Mouse (Mus musculus): Measurements from ENCODE around the gene Wnt1.
"Not testable (repeated sequence)": the region's sequence is repeated elsewhere in the genome, so short reads cannot be mapped to it uniquely, and the experiment has no call there.

The Wnt1 gene

DNA sequence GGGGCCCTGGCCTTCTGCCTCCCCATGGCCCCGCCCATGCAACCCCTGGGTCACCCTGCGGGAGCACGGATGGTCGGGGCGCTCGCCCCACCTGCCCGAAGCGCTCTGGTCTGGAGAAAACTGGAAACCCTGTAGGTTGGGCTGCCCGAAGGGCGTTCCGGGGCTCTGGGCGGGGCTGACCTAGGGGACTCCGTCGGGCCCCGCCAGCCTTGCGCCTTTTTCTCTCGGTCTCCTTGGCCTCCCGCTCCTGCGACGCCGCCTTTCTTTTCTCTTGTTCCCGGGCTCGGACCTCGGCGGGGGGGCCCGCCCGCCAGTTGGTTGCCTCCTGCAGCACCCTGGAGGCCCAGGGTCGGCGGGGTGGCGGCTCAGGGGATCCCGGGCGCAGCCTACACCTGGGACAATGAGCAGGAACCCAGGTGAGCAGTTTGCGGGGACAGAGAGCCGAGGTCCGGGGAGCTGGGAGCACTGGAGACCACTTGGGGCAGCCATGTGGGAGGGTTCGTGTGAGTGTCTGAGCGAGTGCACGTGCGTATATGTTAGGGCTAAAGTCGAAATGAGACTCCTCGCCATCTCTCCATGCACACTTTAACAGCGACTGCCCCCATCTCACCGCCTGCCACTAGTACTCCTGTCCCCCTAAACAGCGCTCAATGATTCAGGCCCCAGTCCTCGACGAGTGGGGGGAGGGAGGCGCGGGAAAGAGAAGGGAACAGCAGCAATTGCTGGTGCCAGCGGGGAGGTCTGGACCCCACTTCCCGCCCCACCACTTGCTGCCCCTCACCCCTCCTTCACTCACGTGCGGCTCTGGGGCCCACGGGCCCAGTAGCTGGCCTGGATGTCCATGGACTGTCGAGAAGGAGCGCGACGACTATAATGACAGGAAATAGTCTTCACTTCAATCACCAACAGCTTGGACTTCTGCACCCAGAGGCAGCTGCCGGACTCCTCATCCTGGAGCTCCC is 17.4 kb downstream of the Wnt1 start:
- peak; percentile 46 for DNase-seq

DNA sequence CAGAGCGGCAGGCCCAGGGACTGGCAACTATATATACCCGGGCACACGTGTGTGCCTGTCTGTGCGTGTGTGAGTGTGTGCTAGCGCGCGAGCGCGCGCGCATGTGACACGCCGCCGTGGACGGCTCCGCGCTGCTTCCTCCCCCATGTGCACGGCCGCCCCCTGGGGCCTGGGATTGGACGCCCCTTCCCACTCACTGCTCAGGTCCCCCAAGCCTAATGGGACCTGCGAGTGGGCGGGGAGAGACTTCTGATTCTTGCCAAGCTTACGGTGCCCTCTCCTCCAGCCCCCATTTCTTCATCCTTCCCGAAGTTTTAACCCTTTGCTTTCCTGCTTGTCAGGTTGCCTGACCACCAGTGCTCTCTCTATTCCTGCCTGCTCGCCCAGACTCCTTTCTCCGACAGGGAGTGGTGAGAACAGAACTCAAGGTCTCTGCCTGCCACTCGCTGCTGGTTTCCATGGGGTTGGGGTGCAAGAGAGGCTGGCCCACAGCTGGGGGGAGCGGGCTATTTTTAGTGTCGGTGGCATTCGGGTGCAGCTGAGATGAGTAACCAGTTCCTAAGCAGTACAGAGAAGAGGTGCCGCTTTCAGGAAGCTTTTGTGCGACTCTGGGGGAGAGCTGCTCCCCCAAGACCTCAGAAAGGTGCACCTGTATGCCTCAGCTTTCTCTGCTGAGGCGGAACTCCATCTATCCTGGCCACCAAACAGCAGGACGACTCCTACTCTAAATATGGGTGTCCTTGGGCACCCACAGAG is 18.4 kb downstream of the Wnt1 start:
- DNase-seq, result peak; percentile 34

DNA sequence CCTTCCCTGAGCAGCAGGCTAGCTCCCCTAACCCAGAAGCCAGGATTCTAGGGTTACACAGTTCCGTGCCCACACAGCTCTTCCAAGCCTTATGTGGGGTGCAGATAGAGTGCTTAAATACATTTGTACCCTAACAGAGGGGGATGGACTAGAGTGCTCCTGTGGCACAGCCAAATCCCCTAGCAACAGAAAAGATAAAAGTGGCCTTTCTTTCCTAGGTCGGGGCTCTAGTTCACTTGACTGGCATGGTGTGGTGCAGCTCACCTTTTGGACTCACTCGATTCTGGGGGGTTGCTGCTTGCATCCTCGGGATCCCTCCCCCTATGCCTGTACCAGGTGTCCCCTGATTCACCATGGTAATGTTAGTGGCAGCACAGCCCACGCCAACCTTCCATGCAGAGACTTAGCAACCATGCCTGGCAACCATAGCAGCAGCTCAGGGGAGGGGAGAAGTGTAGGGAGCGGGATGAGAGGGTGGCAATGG is 19.0 kb downstream of the Wnt1 start:
- DNase-seq, result no peak

DNA sequence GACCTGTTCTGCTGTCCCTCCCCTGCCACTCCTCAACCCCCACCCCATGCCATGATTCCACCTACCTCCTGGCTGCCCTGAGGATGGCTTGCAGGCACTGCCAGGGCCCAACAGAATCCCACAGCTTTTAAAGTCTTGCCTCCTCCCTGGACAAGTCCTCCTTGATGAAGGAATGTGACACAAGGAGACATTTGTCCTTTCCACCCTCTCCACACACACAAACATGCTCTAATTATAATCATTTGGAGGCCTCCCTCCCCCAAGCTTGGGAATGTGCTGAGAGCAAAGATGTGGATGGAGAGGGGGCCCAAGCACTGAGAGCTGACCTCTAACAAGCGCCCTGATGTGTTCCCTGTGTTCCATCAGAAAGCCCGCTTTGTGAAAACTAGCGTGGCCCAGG is 19.7 kb downstream of the Wnt1 start, which contains the start of gene Ddn:
Ddn (minus strand) TSS at position 101 of the 400 bp plus-strand sequence.
- DNase-seq, result no peak

DNA sequence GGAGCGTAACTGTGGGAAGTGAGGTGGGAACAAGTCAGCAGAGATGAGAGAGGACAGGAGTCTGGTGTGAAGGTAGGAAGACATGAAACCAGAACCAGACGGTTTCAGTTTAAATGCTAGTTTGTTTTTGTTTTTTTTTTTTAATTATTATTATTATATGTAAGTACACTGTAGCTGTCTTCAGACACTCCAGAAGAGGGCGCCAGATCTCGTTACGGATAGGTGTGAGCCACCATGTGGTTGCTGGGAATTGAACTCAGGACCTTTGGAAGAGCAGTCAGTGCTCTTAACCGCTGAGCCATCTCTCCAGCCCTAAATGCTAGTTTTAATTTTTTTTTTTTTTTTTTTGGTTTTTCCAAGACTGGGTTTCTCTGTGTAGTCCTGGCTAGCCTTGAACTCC is 20.6 kb downstream of the Wnt1 start:
- not testable (repeated sequence) for DNase-seq

DNA sequence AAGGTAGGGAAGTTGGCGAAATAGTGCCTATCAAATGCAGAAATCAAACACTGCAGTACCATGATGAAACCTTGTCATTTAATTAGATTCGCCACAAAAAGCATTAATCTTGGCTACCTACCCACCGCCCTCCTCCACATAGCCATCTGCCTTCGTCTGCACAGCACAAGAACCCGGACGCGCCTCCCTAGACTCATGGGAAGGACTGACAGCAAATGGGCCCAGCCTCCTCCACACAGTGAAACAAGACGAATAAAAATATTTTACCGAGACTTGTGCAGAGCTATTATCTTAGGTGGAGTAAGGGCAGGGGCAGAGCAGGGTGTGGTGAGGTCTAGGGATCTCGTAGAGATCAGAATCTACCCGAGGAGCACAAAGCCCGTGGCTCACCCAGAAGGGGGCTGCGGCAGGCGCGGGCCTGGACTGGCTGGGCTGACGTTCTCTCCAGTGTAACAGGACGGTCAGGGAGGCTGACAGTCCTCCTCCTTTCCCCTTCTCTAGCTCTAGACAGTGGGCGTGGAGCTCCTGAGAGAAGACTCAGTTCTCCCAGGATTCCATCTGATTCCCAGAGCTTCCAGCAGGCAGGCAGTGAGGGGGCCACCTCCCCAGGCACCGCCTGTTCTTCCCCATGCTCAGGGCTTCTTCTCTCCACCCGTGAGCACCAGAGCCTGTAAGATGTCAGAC is 23.2 kb downstream of the Wnt1 start:
- no peak for DNase-seq

DNA sequence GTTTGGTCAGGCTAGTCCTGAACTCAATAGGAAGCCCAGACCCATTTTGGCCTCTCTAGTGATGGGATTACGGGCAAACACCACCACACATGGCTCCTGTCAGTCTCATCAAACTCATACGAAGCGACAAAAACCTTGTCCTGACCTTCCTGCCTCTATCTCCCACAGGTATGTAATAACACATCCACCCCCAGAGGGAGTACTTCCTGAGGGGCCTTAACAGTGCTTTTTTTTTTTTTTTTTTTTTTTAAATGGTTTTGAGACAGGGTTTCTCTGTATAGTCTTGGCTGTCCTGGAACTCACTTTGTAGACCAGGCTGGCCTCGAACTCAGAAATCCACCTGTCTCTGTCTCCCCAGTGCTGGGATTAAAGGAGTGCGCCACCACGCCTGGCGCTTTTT is 28.5 kb downstream of the Wnt1 start:
- DNase-seq, result no peak

DNA sequence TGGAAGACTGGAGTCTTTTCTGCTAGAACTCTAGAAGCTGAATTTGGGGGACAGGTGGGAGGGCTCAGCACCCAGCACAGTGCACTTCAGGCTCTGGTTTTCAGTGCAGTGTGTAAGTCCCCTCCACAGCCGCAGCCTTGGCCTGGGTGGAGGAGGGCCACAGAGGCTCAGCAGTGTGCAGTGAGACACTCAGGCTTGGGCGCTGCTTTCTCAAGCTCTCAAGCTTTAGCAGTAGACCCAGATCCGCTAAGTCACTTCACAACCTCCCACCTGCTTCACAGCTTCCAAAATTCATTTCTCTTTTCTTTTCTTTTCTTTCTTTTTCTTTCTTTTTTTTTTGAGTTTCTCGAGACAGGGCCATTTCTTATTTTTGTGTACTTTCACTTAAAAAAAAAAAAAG is 31.3 kb downstream of the Wnt1 start:
- no peak for DNase-seq

DNA sequence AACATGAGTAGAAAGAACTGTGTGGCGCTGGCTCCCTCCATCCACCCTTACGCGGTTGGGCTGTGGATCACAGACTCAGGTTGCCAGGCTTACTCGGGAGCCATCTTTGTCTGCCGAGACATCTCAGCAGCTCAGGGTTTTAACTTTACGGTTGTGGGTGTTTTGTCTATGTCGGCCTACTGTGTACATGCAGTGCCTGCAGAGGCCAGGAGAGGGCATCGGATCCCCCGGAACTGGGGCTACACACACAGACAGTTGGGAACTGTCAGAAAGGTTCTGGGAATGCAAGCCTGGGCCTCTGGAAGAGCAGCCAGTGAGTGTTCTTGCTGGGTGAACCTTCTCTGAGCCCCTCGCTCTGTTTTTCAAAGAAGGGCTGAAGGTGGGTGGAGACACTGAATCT is 31.7 kb downstream of the Wnt1 start:
- DNase-seq, result no peak

DNA sequence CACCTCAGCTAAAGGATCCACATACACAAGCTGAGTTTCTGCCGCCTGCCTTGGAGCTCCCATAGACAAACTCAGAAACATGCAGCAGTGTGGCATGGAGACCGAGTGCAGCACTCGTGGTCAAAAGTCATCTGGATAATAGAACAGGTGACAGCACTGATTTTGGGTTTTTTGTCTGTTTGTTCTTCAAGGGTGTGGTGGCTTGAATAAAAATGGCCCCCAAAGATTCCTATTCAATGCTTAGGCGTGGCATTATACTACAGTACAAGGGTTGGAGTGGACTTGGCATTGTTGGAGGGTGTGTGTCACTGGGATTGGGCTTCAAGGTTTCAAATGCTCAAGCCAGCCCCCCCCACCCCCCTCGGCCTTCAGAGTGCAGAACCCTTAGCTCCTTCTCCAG is 32.5 kb downstream of the Wnt1 start:
- no peak for DNase-seq

DNA sequence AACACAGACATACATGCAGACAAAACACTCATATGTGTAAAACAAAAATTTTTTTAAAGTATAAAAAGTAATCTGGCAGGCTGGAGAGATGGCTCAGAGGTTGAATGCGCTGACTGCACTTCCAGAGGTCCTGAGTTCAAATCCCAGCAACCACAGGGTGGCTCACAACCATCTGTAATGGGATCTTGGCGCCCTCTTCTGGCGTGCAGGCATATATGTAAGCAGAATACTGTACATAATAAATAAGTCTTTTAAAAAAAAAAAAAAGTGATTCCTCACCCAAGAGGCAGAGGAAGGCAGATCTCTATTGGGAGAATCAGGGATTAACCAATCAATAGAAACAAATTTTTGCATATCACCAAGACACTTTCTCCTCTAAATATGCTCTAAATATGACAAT is 33.8 kb downstream of the Wnt1 start:
- DNase-seq, result no peak

DNA sequence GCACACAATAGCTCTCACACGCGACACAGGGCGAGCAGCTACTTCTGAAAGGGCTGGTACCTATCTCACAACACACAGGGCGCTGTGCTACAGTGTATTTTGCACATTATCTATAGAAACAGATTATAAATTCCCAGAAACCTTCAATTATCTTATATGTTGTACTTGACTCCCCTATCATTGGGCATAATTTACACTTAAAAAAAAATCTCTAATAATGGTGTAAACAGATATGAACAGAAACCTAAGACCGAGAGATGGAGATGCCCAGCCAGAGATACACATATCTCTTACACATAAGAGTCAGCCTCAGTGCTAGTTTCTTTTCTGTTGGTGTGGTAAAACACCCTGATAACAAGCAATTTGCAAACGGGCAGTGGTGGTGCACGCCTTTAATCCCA is 38.0 kb downstream of the Wnt1 start:
- no peak for DNase-seq

DNA sequence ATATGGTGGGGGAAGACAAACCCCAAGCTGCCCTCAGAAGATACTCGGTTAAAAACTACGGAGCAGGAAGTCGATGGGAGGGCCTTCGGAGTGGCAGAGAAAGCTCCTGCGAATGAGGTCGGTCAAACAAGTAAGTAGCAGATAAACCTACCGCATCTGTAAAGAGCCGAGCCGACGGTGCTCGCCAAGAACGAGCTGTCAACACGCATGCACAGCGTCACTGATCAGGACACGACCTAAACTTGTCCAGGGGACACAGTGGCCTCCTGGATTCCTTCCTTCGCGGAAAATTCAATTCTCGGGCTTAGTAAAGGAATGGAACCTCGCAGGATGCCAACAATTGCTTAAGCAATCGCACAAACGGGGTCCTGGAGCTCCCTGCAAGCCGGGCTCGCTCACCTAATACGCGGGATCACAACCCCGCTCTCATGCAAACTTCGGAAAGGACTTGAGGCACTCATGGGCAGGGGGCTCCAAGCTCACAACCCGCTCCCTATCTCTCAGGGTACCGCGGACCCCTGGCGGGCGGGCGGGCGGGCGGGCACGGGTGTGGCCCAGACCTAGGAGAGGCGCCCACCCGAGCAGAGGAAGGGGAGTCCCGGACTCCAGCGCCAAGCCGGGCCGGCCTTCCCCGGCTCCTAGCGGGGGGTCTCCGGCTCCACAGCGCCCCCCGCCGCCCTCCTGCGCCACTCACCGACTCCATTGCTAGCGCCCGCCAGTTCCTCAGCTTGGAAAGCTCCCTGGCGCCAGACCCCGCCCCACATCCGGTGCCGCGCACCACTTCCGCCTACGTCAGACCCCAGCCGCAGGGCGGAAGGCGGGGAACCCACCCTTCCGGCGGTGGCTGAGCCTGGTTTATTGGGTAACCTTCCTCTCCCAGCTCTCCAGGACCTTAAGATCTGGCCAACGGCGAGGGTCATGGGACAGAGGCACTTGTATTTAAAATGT is 41.4 kb downstream of the Wnt1 start, which contains the start of gene Prkag1:
Prkag1 (minus strand) TSS at position 786 of the 948 bp plus-strand sequence.
- peak; percentile 98 for DNase-seq

DNA sequence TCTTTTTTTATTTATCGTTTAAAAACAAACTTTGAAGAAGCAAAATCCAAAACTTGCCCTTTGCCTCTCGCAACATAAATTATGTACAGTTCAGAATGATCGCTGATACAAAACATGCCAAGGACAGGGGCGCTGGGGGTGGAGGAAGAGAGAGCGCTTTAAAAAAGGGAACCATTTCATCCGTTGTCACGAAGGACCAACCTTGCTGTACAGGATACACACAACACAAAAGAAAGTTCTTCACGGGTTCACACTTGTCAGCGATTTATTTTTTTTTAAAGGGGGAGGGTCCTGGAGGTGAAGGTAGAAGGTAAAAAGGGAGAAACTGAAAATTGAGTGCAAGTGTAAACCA is 42.0 kb downstream of the Wnt1 start:
- DNase-seq, result no peak

DNA sequence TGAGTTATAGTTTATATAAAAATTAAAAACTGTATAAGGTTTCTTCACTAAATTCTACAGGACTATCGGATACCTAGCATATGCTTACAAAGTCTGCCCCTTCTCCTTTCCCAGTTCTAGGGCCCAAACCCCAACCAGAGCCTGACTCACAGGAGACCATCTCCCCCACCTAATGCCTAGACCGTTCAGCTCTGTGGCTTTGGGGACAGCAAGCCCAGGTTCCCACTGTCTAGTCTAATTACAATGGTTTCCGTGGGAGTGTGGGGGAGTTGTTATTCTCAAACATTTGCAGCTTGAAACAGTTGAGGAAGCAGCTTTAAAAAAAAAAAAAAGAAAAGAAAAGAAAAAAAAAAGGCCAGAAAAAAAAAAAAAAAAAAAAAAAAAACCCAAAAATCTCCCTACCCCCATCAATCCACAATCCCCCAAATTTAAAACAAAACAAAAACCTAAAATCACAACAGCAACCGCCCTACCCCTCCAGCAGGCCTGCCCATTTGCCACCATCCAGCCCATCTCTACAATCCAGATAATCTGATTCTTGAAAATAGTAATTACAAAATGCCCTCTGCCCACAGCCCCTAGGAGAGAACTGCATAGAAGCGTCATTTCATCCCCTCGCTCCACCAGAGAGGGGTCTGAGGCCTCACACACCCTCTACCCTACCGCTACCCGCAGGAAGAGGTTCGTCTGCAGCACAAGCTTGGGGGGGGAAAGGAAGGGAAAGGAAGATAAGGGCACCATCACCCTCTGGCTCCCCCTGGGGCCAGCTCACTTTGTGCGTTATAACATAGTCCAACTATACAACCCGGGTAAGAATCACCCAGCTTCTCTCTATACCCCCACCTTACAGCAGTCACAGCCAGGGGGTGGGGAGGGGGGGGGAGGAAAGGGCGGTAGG is 42.8 kb downstream of the Wnt1 start:
- DNase-seq, result no peak

DNA sequence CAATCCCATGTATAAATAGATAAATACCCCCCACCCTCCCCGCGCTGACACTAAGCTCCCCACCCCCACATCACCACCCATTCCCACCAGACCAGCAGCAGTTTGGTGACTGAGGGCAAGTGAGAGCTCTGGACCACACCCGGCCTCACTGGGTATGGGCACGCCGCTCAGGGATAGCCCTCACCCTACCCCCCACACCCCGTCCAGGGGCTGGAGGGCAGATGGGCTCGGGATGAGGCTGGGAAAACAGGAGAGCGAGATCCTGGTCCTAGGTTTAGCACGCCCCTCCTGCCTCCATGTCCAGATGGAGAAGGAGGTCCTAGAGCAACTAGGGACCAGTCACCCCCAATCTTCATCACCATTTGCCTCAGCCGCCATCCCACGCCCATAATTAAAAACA is 43.6 kb downstream of the Wnt1 start:
- no peak for DNase-seq

DNA sequence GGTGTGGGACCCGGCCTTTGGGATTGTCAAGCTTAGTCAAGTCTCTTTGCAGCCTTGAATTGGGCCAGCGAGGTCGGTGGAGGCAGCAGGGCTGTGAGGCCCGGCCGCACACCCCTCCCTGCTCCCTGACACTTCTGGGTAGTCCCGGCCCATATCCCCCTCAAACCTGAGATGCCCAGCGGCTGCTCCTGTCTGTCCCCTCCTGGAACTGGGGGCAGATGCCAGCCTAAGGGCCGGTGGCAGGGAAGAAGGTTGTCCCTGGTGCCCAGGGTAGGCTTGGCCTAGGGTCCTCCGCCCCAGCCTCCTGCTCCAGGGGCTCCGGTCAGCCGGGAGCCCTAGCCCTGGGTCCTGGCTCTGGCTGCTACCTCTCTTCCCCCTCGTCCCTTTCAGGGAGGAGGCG is 44.4 kb downstream of the Wnt1 start:
- no peak for DNase-seq

DNA sequence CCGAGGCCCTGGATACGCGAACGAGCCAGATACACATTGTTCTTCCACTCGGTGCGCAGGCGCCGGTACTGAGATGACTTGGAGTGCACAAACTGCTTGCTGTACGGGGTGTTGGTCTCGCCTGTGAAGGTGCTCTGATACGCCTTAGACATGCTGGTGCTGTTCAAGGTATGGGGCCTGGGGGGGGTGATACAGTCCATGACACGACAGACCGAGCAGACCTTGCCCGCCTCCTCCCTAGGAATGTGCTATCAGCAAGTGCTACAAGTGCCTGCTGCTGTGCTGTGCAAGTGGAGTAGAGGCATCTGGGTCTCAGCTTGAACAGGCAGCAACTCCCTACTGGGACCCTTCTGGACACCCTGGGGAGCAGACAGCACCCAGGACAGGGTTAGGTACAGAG is 45.6 kb downstream of the Wnt1 start:
- no peak for DNase-seq

DNA sequence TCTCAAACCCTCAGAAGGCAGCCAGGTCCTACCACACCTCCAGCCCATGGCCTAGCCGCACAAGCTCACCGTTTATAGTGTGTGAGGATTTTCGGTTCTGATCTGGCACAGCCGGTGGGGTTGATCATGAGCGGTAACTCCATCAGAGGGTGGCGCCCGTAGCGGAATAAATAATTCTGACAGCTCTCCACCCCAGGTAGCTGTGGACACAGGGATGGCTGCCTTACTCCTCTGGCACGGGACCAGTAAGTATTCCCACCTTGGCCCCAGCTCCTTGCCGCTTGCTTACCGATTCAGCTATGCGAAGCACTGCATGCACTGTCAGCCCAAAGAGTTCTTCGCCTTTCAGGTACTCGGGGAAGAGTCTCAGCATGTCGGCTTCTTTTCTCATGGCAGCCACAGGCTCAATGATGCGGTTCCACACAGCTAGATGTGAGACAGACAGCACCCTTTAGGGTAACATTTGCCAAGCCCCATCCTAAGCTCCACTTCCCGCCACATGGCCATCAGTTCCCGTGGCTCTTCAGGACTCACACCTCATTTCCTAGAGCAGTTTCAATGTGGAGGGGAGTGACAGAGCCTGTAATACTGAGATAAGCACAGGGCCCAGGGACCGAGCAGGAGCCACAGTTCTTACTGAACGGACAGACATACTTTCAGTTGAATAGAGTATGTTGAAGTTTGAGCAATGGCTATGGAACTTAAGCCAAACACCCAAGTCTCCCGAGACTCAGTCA is 47.5 kb downstream of the Wnt1 start:
- DNase-seq, result no peak

DNA sequence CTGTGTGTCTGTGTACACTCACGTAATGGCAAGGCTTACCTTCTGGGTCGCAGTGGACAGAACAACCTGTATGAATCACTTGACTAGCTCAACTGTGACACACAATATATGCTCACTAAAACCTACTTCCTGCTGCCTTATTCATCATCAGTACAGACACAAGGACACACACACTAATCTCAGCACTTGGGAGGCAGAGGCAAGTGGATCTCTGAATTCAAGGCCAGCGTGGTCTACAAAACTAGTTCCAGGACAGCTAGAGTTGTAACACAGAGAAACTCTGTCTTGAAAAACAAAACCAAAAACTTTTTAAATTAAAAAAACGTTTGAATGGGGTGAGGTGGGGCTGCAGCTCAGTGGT is 48.1 kb downstream of the Wnt1 start:
- DNase-seq, result no peak
